Mouse (Mus musculus): ENCODE results near the gene Pigt.

Gene Pigt

DNA sequence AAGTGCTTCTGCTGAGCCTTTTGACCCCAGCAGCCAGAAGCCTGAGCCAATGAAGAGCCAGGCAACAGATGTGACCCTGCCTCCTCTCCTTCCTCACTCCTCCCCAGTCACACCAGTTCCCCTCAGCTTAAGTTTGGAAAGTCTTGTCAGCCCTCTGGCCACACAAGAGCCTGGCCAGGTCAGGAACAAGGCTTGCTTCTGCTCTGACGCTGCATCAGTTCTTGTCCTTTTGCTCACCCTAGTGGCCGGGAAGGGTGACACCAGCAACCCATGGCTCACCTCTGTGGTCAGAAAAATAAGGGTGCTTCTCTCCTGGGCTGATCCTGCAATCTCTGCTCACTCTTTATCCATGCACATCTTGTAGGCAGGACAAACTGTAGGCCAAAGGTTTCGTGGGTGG is 23.5 kb downstream of the Pigt start:
- DNase-seq (ENCODE audit: low spot score in 2 of 2): peak; percentile 52 to 58

DNA sequence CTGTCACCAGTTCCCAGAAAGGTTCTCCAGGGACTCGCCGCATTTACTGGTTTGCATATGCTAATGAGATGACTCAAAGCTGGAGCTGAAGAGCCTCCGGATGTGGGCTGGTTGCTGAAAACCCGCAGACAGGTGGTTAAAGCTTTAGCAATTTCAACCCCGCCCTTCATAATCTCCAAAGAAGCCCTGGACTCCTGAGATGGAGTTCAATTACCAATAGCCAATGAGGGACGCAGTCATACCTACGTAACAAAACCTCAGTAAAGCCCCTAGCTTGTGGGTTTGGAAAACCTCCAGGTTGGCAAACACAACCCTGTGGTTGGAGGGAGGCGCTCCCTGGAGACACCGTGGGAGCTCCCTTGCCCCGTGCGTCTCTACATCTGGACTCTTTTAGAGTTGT is 24.5 kb downstream of the Pigt start:
- peak; percentile 86 for DNase-seq (ENCODE audit: low spot score in 2 of 2)

DNA sequence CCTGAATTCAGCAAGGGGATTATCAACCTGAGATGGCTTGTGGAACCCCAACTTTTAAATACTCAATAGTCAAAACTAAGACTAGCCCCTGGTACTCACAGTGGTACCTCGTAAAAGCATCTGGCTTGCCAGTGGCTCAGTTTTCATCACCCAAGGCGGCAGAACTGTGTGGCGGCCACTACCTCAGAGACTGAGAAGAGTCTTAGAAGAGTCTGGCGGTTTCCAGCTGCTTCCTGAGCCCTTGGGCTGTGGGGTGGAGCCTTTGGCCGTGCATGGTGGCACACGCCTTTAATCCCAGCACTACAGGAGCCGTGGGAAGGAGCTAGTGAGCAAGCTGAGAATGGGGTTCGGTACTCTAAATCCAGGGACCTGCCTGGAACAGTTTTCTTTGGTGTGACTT is 25.0 kb downstream of the Pigt start:
- no peak for DNase-seq (ENCODE audit: low spot score in 2 of 2)

DNA sequence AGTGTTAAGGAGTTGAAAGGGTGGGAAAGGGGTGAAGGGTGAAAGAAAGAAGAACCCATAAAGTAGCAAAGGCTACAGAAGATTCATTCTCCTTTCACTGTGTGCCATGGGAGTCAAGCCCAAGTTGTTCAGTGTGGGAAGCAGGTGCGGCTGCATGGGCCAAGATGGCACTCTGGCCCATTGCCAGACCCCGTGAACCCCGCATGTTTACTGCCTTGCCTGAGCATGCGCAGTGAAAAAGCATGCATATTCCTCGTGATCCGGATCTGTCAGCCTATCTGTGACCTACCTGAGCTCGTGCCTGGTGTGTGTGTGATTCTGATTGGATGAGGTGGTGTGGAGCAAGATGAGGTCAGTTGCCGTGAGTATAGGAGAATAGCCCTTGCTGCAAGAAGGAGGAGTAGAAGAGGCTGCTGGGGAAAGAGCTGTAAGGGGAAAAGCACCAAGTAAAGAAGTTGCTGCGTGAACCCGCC is 26.0 kb downstream of the Pigt start:
- DNase-seq (ENCODE audit: low spot score in 2 of 2): no peak

DNA sequence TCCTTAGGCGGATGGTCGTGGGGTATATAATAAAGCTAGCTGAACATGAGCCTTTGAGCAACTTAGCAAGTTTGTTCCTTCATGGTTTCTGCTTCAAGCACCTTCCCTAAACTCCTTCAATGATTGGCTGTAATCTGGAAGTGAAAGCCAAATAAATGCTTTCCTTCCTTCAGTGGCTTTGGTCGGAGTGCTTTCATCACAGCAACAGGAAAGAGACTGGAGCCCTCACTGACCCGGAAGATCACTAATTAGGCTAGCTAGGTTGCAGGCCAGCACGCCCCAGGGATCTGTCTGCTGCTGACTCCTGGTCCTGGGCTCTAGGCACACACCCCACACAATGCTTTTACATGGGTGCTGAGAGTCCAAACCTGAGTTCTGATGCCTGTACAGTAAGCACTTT is 31.2 kb downstream of the Pigt start:
- DNase-seq (ENCODE audit: low spot score in 2 of 2): no peak

DNA sequence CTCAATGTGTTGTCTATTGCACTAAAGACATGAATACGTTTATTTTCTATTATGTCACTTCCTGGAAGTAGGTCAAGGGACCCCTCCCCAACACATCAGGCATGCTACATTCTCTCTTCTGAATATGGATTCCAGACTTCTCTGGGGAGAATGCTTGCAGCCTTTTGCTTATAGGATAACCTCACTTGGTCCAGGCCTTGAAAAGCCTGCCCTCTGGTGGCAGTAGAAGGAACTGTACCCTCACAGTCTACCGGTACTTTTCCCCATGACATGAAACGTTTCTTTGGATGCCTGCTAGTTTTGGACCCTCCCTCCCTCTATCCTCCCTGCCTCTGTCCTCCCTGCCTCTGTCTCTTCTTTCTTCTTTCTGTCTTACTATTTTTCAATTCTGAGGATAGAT is 33.8 kb downstream of the Pigt start:
- DNase-seq (ENCODE audit: low spot score in 2 of 2): peak; percentile 62 to 76

DNA sequence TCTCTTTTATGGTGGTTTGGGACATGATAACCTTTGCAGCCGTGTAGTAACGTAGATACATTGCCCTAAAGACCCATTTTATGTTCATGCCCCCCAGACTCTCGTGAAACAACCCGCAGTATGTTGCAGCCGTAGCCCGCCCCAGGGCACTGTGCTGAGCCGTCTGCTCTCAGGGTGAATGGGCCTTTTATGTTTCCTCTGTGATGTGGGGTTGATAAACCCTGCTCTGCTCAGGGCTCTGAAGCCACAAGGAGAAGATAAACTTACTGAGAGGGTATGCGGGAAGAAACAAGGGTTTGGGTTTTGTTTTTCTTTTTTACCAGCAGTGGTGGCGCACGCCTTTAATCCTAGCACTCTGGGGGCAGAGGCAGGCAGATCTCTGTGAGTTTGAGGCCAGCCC is 37.0 kb downstream of the Pigt start:
- DNase-seq (ENCODE audit: low spot score in 2 of 2): no peak

DNA sequence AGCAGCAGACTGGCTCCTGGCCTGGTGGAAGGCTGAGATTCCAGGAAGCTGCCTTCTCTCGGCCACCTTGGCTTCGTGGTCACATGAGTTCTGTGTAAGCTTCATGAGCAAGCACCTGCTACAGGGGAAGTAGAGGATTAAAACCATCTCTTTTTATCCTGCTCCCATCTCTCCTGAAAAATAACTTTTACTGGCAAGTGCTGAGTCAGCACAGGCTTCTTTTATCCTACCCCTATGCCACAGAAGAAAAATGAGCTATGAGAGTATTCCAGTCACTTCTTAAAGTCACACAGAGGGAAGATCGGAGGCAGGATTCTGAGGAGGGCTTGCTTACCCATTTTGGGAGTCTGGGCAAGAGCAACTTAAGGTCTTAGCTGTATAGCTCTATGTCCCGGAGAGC is 39.7 kb downstream of the Pigt start:
- no peak for DNase-seq (ENCODE audit: low spot score in 2 of 2)

DNA sequence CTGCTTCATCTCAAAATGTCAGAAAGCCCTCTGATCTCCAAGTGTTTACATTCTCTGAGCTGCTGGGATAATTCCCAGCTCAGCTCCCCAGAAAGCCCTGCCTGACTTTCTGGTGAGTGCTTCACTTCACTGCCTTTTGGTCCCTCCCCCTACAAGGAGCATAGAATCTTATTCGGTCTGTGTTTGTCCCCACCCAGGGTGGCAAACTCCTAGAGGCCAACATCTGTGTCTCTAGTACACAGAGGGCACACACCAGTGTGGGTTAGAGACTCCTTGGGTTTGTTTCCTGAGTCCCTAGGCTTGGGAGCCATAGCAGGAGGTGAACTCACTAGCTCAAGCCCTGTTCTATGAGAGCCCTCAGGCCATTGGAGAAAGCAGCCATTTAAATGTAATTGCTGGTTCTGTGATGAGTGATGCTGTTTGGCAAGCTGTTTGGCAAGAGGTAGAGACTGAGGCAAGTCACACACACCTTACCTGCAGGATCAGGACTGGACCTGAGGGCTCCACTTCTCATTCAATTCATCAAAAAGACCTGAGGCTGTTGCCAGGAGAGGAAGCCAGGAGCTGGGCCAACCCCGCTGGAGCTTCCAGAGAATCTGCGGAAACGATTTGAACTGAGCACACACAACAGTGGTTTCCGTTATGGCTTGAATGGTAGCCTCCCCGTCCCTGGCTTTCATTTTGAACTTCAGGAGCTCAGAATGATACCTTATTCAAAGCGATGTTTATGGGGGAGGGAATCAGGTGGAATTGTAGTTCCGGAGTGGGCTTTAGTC is 43.5 kb downstream of the Pigt start:
- DNase-seq (ENCODE audit: low spot score in 2 of 2): no peak

DNA sequence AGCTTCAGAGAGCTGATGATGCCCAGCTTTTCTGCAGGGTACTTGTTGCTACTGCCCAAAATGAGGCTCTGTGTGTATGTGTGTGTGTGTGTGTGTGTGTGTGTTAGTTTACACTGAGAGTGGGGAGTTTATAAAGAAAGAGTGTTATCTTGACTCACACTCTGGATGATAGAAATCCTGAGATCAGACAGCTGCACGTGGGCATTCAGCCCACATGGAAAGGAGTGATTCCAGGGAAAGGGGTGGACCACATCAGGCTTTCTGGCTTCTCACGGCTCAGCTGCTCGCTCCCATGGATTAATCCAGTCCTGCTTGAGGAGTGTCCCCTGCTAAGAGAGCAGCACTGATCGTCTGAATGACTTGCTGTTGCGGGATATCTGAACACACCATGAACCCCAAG is 44.8 kb downstream of the Pigt start:
- DNase-seq (ENCODE audit: low spot score in 2 of 2): no peak

DNA sequence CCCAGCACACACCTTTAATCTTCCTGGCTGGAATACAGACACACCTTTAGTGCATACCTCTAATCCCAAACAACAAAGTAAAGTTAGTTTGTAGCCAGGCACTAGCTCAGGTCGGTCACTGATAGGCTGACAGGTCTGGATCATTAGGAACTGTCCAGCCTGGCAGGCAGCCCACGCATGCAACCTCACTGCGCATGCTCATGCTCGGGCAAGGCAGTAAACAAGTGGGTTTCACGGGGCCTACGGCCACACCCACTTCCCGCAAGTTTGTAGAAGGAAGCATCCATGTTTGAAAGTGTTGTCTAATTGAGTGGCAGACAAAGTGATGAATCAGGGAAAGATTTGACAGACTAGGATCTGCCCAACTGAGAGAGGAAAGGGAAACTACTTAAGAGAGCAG is 45.3 kb downstream of the Pigt start:
- no peak for DNase-seq (ENCODE audit: low spot score in 2 of 2)

DNA sequence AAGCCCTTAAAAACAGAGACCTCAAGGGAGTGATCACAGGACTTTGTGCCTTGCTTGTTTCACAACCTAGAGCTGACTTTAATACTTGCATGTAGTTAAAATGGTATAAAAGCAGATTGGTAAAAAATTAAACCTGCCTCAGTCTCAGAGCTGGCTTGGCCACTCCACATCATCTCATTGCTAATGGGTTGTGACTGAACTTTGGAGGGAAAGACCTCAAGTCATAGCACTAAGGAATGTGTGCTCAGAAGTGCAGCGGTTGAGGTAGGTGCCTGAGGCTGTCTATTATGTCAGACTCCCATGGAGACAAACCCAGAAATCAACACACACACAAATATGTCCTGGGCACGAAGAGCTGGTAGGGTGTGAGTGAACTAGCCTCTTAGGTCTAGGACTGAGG is 46.4 kb downstream of the Pigt start:
- DNase-seq (ENCODE audit: low spot score in 2 of 2): no peak

DNA sequence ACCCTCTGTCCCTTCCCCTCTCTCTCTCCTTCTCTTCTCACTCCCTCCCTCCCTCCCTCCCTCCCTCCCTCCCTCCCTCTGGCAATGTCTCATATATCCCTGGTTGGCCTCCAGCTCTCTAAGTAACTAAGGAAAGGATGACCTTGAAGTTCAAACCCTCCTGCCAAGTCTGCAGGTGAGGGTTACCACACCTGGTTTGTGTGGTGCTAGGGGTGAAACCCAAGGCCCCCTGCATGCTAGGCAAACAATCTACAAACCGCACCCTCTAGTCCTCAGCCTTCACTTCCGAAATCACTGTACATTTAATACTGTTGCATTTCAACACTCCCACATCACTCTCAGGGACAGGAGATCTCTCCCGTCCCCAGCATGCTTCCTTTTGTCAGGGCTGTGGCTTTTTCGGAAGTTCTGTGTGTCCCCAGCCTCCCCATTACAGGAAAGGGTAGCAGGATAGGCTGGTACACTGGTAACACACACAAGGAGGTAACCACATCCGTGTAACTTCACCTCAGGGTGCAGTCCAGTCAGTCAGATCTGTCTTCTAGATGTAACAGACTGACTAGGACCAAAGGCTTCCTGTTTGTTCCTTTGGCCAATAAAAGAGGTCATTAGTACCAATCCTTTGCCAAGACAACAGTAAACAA is 47.3 kb downstream of the Pigt start:
- peak; percentile 53 to 77 for DNase-seq (ENCODE audit: low spot score in 2 of 2)

DNA sequence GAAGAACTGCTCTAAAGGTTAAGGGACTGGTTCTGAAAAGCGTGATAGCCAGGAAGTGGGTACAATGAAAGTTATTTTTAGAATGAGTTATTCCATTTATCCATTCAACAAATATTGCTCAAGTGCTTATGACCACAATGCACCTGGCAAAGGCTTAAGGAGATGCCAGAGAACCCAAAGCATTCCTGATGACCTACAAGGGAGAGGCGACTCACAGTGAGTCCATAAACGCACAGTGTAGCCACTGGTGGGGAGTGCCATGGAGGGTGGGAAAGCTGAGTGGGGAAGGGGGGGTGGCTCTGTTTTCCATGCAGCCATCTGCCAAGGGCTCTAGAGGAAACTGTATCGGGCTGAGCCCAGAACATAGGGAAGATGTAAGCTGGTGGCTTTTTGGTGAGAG is 52.0 kb downstream of the Pigt start:
- no peak for DNase-seq (ENCODE audit: low spot score in 2 of 2)

DNA sequence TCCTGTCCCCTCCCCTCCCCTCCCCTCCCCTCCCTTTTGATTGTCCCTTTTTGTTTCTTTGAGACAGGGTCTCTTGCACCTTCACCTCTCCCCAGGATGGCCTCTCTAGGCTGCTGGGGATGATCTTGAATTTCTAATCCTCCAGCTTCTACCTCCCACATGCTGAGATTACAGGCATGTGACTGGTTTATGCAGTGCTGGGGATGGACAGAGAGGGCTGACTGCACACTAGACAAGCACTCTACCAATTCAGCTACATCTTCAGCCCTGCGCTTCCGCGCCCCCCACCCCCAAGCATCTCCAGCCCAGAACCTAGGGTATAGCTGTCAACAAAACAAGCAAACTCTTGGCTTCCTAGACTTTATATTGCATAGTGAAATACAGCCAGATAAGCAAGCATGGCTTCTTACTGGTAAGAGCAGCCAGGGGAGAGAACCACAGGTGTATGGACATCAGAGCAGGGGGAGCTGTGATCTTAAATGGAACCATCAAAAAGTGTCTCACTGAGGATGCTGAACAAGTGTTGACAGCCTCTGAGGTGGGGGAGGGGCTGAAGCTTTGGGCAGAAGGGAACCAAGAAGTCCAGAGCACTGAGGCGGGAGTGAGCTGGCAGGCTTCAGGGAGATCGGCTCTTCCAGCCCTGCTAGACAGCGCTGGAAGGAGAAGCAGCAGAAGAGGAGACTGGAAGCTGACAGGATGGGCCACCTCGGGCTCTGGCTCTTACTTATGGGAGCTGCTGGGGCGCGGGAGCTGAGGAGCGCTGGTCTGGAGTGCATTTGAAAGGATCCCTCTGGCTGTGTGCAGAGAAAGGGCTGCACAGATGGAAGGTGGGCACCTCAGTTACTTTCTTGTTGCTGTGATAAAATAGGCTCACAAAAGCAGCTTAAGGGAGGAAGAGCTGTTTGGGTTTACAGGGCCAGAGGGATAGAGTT is 52.9 kb downstream of the Pigt start:
- DNase-seq (ENCODE audit: low spot score in 2 of 2): no peak

DNA sequence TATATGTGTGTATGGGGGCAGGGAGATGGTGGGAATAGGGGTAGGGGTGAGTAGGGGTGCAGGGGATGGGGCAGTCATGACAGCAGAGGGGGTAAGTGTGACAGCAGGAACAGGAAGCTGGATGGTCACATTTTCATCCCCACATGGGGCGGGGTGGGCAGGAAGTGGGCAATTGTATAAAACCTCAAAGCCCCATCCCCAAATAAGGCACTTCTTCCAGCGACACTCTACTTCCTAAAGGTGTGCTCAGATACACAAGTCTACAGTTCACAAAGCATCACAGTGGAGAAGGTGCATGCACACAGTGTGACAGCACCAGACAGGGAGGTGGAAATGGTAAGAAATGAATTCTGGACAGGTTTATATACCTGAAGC is 53.6 kb downstream of the Pigt start:
- no peak for DNase-seq (ENCODE audit: low spot score in 2 of 2)

DNA sequence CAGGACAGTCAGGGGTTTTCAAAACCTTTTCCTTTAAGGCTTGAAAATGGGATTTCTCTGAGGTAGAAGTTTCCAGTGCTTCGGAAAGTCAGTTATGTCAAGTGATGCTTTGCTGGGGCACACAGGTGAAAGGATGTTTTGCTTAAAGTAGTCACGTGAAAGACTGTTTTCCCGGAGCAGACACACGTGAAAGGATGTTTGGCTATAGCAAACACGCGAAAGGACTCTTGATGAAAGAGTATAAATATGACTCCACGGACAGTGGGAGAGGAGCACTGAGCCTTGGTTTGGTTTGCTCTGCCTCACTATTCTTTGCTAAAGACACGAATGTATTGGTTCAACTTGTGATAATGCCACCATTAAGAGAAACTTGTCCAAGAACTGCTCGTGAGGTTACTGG is 54.2 kb downstream of the Pigt start:
- no peak for DNase-seq (ENCODE audit: low spot score in 2 of 2)

Data from natural killer cell, adult 2 months (primary cell).